ENCODE assay signal across 13 mouse cellular contexts in genomic region chr6:56818436-56819123, GRCm38 (mm10).
"Had no signal": no experiment of that assay in that cellular context is flagged by ENCODE, and none has a peak within 500 bp of the region (broad histone marks: within the 10 kb centered on the region; RNA-seq: fewer than 3 reads in every experiment).

No protein-coding gene starts in this region.

- ATAC-seq: intestine, postnatal 0 days had no signal

- H3K4me1 ChIP-seq: limb, embryonic 13.5 days; midbrain, embryonic 12.5 days; stomach, embryonic 15.5 days had no signal

- H3K27me3 ChIP-seq: limb, embryonic 13.5 days; liver, embryonic 15.5 days; midbrain, embryonic 12.5 days; stomach, embryonic 15.5 days had no signal

- H3K9ac ChIP-seq: limb, embryonic 13.5 days; liver, embryonic 15.5 days; midbrain, embryonic 12.5 days; stomach, embryonic 15.5 days had no signal

- H3K27ac ChIP-seq: limb, embryonic 13.5 days; liver, embryonic 15.5 days; midbrain, embryonic 12.5 days; stomach, embryonic 15.5 days had no signal

- H3K4me2 ChIP-seq: limb, embryonic 13.5 days; liver, embryonic 11.5 days; liver, embryonic 15.5 days; midbrain, embryonic 12.5 days; stomach, embryonic 15.5 days had no signal

- H3K4me3 ChIP-seq: limb, embryonic 13.5 days; liver, embryonic 15.5 days; midbrain, embryonic 12.5 days; stomach, embryonic 15.5 days had no signal

- DNase-seq: kidney, adult 8-10 months; kidney, postnatal 36 days; layer of hippocampus, adult 9-11 months; layer of hippocampus, postnatal 36 days; right cerebral cortex, postnatal 14 days; thymus, adult 2 months; thymus, postnatal 25 days had no signal

- H3K9me3 ChIP-seq: limb, embryonic 13.5 days; liver, embryonic 15.5 days; midbrain, embryonic 12.5 days; stomach, embryonic 15.5 days had no signal

- H3K36me3 ChIP-seq: limb, embryonic 13.5 days; liver, embryonic 15.5 days; midbrain, embryonic 12.5 days; stomach, embryonic 15.5 days had no signal
